Mouse (Mus musculus) thymus, adult 2 months (tissue): ENCODE results near the gene Fbxl8.

ENCODE experiments used
- CTCF ChIP-seq: fragments of 200-500 bp; IDR thresholded peaks from 2 replicates; pipeline ENCODE4 v1.5.1; 2012; ENCODE audit warnings: mild to moderate bottlenecking, control low read depth, low read length, moderate library complexity, borderline replicate concordance; ENCODE audit not compliant: control insufficient read depth, poor library complexity, insufficient read depth; ENCODE audit errors: extremely low read depth
- POLR2A ChIP-seq: fragments of 200-500 bp; IDR thresholded peaks from 2 replicates; pipeline ENCODE4 v1.6.1; 2012; ENCODE audit warnings: mild to moderate bottlenecking, low read length, control low read depth, moderate library complexity; ENCODE audit not compliant: control insufficient read depth, poor library complexity, insufficient read depth; ENCODE audit errors: extremely low read depth

- TF ChIP-seq CTCF = no peak
- TF ChIP-seq POLR2A = no peak
Measured at GRCm38 (mm10) chr8:105305211-105306145, 41.0 kb downstream of the Fbxl8 start, which contains the start of gene Elmo3.
